Mouse (Mus musculus) heart, embryonic 14.5 days (tissue): ENCODE data around the gene Nusap1. TPM values are rescaled to one million over a fixed set of nuclear protein-coding genes. Genes with fewer than 3 reads are reported as not detected.
"Not testable (repeated sequence)": the region's sequence is repeated elsewhere in the genome, so short reads cannot be mapped to it uniquely, and the experiment has no call there.

Source experiments
- ATAC-seq: fragments of 200-750 bp; cut with Nextera tagmentation; 2 replicates; pipeline ENCODE4 v1.8.0; 2017; ENCODE audit warnings: low read depth, moderate TSS enrichment; ENCODE audit not compliant: insufficient number of reproducible peaks, insufficient read depth, low FRiP score
- H3K27ac ChIP-seq, 2 experiments: fragments of 200-500 bp in 1 of 2; fragments of 300-500 bp in 1 of 2; sonication (generic) in 1 of 2; replicated peaks in 1 of 2; 2 replicates each; pipeline ENCODE4 v1.5.1; 2012 to 2014; ENCODE audit warnings: low read depth in 2 of 2, low read length in 2 of 2, control low read depth in 1 of 2, mild to moderate bottlenecking in 1 of 2, mixed read lengths in 1 of 2; ENCODE audit not compliant: control insufficient read depth in 1 of 2, insufficient read depth in 1 of 2
- H3K27me3 ChIP-seq: fragments of 300-500 bp; sonication (generic); 2 replicates; pipeline ENCODE4 v1.6.1; 2014; ENCODE audit warnings: mild to moderate bottlenecking, low read length, control low read depth; ENCODE audit not compliant: control insufficient read depth, insufficient read depth
- H3K36me3 ChIP-seq: fragments of 300-500 bp; sonication (generic); 2 replicates; pipeline ENCODE4 v1.6.1; 2014; ENCODE audit warnings: mild to moderate bottlenecking, control low read depth, low read length, mixed read lengths; ENCODE audit not compliant: control insufficient read depth, insufficient read depth
- H3K4me1 ChIP-seq, 2 experiments: fragments of 200-500 bp in 1 of 2; fragments of 300-500 bp in 1 of 2; sonication (generic) in 1 of 2; 2 replicates each; pipeline ENCODE4 v1.6.1; 2012 to 2014; ENCODE audit warnings: low read length in 2 of 2, control low read depth in 1 of 2, mixed read lengths in 1 of 2; ENCODE audit not compliant: control insufficient read depth in 2 of 2, insufficient read depth in 2 of 2
- H3K4me2 ChIP-seq: fragments of 300-500 bp; sonication (generic); 2 replicates; pipeline ENCODE4 v1.6.1; 2014; ENCODE audit warnings: mild to moderate bottlenecking, low read length
- H3K4me3 ChIP-seq, 2 experiments: fragments of 200-500 bp in 1 of 2; fragments of 300-500 bp in 1 of 2; sonication (generic) in 1 of 2; 2 replicates each; pipeline ENCODE4 v1.5.1; 2012 to 2014; ENCODE audit warnings: low read length in 2 of 2, mild to moderate bottlenecking in 2 of 2, control low read depth in 1 of 2, low read depth in 1 of 2, moderate library complexity in 1 of 2; ENCODE audit not compliant: control insufficient read depth in 1 of 2, insufficient read depth in 1 of 2
- H3K9ac ChIP-seq: fragments of 300-500 bp; sonication (generic); 2 replicates; pipeline ENCODE4 v1.6.1; 2014; ENCODE audit warnings: mild to moderate bottlenecking, low read length
- H3K9me3 ChIP-seq: fragments of 300-500 bp; sonication (generic); 2 replicates; pipeline ENCODE4 v1.6.1; 2016; ENCODE audit warnings: low read length, control low read depth; ENCODE audit not compliant: control insufficient read depth
- WGBS: fragments of 180-500 bp; shearing (Covaris S2); extraction: QIAGEN DNeasy Blood & Tissue Kit; methylation state at CpG from one replicate; pipeline ENCODE4 v1.1.7; 2014; 5-methylcytosine and 5-hydroxymethylcytosine counted together
- polyA plus RNA-seq: library from polyadenylated mRNA; unstranded; fragments of >200 nt; fragmentation: Nextera tagmentation; extraction: Ambion mirVana; gene quantifications from 2 replicates; pipeline ENCODE4 v1.2.1, GENCODE M21; 2014

Nusap1 gene
- polyA plus RNA-seq, 1 experiment from 2014 or later, result 39.7 TPM

DNA sequence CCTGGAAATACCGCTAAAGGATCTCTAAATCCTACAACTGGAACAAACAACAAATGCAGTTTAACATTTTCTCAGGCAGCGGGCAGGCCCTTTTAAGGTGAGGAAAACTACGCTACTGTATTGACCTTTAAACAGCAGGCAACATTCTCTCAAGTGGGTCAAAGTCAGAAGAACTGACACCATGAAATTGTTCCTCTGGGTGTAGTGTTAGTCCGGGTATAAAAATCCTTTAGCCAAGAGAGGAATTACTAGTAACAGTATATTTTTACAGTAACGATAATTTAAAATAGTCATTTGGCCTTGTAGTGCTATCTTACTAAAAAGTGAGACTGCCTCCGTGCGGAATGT lies 24.4 kb upstream of the Nusap1 start:
- 5% methylated on average over 7 of the region's 7 CpGs for WGBS
- Histone ChIP-seq H3K4me2 (peak overlapping the region; percentile 61), H3K27me3 (no peaks in the 10 kb centered on the region), H3K36me3 (peaks cover 26% of the 10 kb centered on the region), H3K9me3 (no peaks in the 10 kb centered on the region), H3K9ac (peak overlapping the region; percentile 64), H3K27ac (peak overlapping the region; percentile 92 to 96), H3K4me3 (peak overlapping the region; percentile 15 to 63; a peak in 3 of 4 replicates), H3K4me1 (peaks cover 0 to 16% of the 10 kb centered on the region in 2 experiments; a peak in 2 of 4 replicates)
- no peak; the same call in 1 of the 2 replicates for ATAC-seq

DNA sequence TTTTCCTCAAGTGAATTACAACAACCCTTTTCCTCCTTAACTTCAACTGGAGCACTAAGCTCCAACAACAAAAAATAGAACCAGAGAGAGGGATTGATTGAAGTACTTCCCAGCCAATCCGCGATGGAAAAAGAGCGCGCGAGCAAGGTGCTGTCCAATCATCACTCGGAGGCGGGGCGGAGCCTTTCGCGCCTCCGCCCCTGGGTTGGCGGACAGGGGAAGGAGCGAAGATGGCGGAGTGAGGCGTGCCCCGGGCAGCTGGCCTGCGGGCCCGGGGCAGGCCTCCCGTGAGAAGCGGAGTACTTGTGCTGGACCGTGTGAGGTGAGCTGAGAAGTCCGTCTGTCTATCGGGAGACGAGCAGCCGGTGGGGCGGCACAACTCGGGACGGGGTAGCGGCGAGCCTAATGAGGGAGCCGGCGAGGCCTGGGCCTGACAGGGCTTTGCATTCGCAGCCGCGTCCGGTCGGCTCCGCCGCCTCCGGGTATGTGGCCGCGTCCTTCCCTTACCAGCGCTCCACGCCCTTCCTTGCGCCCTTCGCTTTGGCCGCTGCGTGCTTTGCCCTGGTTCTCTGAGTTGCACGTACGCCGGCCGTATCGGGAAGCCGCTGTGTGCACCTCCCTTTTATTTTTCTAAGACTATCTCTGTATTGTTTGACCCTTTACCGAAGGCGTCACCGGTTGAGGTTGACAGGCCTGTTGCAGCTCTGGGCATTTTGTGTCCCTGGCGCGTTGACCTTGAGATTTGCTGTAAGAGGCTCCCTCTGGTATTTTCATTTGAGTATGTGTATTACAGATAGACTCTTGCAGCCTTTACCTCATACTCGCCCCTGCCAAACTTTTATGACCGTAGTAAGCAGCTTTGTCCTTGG lies 23.8 kb upstream of the Nusap1 start:
- Histone ChIP-seq H3K36me3 (peaks cover 32% of the 10 kb centered on the region), H3K9me3 (no peaks in the 10 kb centered on the region), H3K4me2 (peak overlapping the region; percentile 76), H3K4me1 (peaks cover 0 to 16% of the 10 kb centered on the region in 2 experiments; a peak in 2 of 4 replicates), H3K27ac (peak overlapping the region; percentile 96 to 99), H3K27me3 (no peaks in the 10 kb centered on the region), H3K4me3 (peak overlapping the region; percentile 63 to 96), H3K9ac (peak overlapping the region; percentile 97)
- WGBS, result under 1% methylated on average over 61 of the region's 61 CpGs
- peak; percentile 92 for ATAC-seq

DNA sequence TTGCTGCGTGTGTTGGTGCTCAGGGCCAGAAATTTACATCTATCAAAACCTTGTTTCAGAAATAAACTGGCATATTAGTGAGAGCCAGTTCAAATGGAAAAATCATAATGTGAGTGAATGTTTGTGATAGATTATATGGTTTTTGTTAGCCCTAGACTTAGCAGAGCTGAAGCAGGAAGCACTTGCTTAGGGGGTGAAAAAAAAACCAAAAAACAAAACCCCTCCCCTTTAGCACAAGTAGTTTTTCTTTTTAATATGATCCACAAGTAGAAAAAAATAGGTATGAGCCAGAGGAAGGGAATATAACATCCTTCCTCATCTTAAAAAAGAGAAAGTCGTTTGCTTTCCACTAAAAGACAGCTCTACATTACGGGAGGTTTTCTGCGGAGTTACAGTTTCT lies 22.8 kb upstream of the Nusap1 start:
- H3K9me3 ChIP-seq, result no peaks in the 10 kb centered on the region
- 16% methylated on average over 4 of the region's 4 CpGs for WGBS
- H3K27ac ChIP-seq, result peak overlapping the region; percentile 32 to 96; a peak in 3 of 4 replicates

DNA sequence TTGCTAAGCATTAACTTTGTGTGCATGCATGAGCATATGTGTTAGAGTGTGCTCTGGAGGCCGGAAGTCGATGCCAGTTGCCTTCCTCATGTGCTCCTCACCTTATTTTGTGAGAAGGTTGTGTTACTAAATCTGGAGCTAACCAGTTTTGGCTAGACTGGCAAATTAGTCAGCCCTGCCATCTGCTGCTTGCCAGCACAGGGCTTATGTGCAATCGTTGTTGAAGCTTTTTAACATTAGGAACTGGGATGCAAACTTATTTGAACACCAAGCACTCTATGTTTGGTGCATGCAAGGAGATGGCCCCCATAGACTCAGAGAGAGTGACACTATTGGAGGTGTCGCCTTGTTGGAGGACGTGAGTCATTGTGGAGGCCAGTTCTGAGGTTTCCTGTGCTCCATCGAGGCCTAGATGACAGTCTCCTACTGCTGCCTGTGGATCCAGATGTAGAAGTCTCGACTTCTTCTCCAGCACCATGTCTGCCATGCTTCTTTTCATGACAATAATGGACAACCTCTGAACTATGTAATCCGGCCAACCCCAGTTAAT lies 21.2 kb upstream of the Nusap1 start:
- no peaks in the 10 kb centered on the region for H3K27me3 ChIP-seq
- H3K9ac ChIP-seq, result no peak overlapping the region
- H3K36me3 ChIP-seq, result peaks cover 58% of the 10 kb centered on the region
- H3K4me2 ChIP-seq, result no peak overlapping the region
- H3K27ac ChIP-seq, result no peak overlapping the region
- H3K4me1 ChIP-seq, result peaks cover 0 to 31% of the 10 kb centered on the region in 2 experiments
- ATAC-seq, result no peak
- H3K9me3 ChIP-seq, result no peaks in the 10 kb centered on the region
- WGBS, result 86% methylated on average over 8 of the region's 8 CpGs
- no peak overlapping the region for H3K4me3 ChIP-seq

More for the DNA sequence above, 22.8 kb upstream of the Nusap1 start:
- Histone ChIP-seq H3K27me3 (no peaks in the 10 kb centered on the region), H3K9ac (peak overlapping the region; percentile 97), H3K4me1 (peaks cover 0 to 19% of the 10 kb centered on the region in 2 experiments; a peak in 3 of 4 replicates), H3K4me2 (peak overlapping the region; percentile 76), H3K4me3 (peak overlapping the region; percentile 63 to 96; a peak in 3 of 4 replicates), H3K36me3 (peaks cover 42% of the 10 kb centered on the region)
- ATAC-seq, result no peak

DNA sequence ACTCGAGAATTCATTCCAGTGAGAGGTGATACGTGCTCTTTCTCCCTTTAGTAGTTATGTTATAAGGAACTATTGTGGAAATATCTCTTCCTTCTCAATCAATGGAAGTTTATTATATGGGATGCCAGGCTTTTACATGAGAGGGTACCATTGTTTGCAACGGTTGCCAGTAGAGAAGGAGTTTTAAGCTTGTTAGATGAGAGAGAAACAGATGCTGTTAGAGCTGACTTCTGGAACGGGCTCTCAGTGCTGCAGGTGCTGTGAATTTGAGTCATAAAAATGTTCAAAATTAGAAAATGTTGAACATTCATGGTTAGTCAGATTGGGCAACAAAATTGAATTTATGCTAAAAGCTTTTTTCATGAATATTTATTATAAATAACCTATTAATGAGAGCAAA lies 17.1 kb upstream of the Nusap1 start:
- Histone ChIP-seq H3K4me3 (no peak overlapping the region), H3K9me3 (no peaks in the 10 kb centered on the region), H3K36me3 (peaks cover 96% of the 10 kb centered on the region), H3K27ac (no peak overlapping the region), H3K4me1 (peaks cover 0 to 35% of the 10 kb centered on the region in 2 experiments), H3K27me3 (no peaks in the 10 kb centered on the region), H3K4me2 (no peak overlapping the region), H3K9ac (no peak overlapping the region)
- ATAC-seq, result no peak
- WGBS, result 75% methylated on average over 4 of the region's 4 CpGs

DNA sequence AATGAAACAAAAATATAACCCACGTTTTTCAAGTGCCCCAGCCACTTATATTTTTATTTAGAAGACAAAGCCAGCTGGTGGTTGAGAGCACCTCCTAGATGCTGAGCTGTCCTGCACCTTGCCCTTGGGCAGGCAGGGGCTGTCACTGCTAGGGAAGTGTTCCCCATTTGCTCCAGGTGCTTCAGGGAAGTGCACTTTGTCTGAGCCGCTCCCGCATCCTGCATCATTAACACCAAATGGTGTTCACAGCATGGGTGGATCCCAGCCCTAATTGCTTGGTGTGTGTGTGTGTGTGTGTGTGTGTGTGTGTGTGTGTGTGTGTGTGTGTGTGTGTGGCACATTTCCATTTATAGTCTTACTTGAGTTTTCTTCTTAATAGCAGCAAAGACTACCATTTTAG lies 16.5 kb upstream of the Nusap1 start:
- not testable (repeated sequence) for H3K4me2 ChIP-seq, H3K27ac ChIP-seq, H3K4me3 ChIP-seq, H3K9me3 ChIP-seq, ATAC-seq, H3K27me3 ChIP-seq, H3K9ac ChIP-seq
- H3K4me1 ChIP-seq, result peaks cover 0 to 31% of the 10 kb centered on the region in 2 experiments
- 49% methylated on average over 3 of the region's 3 CpGs for WGBS
- H3K36me3 ChIP-seq, result peaks cover 96% of the 10 kb centered on the region

DNA sequence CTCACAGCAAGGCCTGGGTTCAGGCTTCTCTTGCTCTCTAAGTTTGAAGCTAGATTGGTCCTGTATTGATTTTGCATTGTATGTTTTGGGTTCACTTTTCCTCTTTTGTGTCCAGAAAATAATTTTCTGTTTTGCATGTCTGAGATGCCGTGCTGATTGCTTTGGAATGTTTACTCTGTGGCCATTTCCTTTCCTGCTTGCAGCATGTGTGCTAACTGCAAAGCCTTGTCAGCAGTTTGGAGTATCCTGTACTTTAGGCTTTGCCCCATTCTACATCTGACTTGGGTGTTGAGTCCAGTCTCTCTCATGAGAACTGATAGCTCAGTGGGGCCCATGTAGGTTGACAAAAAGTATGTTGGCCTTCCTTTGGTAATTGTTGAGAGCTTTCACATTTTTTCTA lies 15.6 kb upstream of the Nusap1 start:
- no peak overlapping the region for H3K4me3 ChIP-seq
- no peaks in the 10 kb centered on the region for H3K27me3 ChIP-seq
- H3K27ac ChIP-seq, result 0 out of 4 replicates have a peak overlapping the region, but pooled peaks of 1 of the 2 experiments have one; percentile 35
- no peak overlapping the region for H3K9ac ChIP-seq
- H3K36me3 ChIP-seq, result peaks cover 96% of the 10 kb centered on the region
- ATAC-seq, result no peak
- peaks cover 0 to 31% of the 10 kb centered on the region in 2 experiments for H3K4me1 ChIP-seq
- 41% methylated on average over 1 of the region's 1 CpGs for WGBS
- H3K9me3 ChIP-seq, result no peaks in the 10 kb centered on the region
- no peak overlapping the region for H3K4me2 ChIP-seq
